Mouse (Mus musculus) granulocyte monocyte progenitor cell, adult 5-6 weeks (primary cell): ENCODE measurements around the gene Adam23. TPM values are rescaled to one million over a fixed set of nuclear protein-coding genes. Genes with fewer than 3 reads are reported as not detected.
"Not testable (repeated sequence)": the region's sequence is repeated elsewhere in the genome, so short reads cannot be mapped to it uniquely, and the experiment has no call there.

ENCODE experiments used
- ATAC-seq: replicated peaks from 2 replicates; pipeline ENCODE4 v1.8.0; 2016; ENCODE audit warnings: mild to moderate bottlenecking, moderate TSS enrichment, inconsistent platforms; ENCODE audit not compliant: poor library complexity, severe bottlenecking
- total RNA-seq, 2 experiments: library from RNA; stranded (forward) in 1 of 2; stranded (reverse) in 1 of 2; fragments of 200-712, 200-1000 nt in 1 of 2; fragments of >200 nt in 1 of 2; fragmentation: Nextera tagmentation in 1 of 2; gene quantifications; 2 replicates each; pipeline ENCODE4 v1.2.3; 2014 to 2017

Gene Adam23
- total RNA-seq, 2 experiments from 2014 or later: not detected

DNA sequence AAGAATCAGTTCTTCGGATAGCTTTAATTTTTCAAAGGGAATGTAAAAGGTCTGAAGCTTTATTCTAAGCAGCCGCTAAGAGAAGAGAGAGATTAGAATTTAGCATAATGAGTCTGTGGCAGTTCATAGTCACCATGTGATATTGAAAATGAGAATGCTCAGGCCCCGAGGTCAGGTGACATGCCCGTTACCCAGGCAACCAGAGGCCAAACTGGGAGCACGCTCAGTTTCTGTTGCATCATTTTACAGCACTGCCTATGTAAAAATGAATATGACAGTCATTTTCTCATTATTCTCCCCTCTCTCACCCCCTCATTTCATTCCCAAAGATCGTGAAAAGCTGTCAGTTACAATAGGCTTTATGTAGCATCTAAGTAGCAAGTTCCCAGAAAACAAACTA lies 127.7 kb downstream of the Adam23 start:
- ATAC-seq: no peak

DNA sequence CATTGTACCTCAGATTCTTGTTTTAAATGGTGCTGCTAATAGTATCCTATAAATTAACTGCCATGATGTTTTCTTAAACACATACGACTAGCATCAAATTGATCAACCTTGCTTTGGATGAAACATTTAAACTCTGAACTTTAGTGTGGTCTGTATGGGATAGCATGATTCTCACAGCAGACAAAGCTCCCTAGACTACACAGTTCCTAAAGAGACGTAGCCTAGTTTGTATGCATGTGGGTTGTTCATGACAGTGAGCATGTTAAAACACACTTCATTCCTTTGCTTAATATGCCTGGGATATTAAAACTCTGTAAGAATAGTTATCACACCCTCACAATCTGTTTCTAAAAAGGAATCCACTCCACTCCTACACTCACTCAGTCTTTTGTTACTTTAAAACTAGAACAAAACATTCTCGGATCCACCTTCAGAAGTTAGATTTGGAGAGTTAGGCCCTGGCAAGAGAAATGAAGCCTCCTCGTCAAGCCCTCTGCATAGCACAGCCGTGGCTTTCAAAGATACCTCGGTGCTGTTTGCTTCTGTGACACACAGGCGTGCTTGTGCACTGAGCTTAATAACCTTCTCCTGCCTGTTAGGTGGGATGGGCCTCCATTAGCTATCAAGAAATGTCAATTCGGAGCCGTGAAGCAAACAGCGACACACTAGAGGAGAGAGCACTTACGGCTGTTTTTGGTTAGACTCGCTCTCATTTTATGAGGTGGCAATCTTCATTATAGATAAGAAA lies 128.3 kb downstream of the Adam23 start:
- ATAC-seq: no peak

DNA sequence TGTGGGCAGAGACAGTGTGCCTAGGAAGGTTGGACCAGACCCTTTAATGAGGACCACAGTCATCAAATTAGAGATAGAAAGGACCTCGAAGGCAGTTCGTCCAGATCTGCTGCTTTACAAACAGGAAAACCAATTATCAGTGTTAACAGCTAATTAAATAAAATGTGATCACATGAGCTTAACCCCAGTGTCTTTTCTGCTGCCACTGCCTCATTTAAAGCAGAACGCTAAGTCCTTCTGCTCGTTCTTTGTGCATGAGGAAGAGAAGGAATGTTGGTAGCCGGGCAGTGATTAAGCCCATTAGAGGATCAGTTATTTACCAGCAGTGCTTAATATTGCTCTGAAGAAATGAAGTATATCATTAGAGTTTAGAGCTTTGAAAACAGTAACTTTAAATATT lies 131.1 kb downstream of the Adam23 start:
- ATAC-seq: no peak

DNA sequence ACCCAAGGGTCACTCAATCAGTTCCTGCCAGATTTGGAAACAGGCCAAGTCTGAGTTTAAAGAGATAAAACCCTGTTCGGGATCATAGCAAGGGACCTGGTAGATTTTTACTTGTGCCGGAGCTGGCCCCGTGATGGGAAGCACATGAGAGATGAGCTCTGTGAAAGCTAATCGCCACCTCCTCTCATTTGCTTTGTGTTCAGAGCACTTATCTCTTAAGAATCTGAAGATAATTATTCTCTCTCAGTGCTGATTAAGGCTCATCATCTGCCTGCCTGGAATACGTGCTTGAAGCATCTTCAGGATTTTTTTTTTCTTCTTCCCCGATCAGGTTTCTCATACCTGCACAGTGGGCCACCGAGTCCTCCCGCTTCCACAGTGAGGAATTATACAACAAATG lies 133.5 kb downstream of the Adam23 start:
- no peak for ATAC-seq

DNA sequence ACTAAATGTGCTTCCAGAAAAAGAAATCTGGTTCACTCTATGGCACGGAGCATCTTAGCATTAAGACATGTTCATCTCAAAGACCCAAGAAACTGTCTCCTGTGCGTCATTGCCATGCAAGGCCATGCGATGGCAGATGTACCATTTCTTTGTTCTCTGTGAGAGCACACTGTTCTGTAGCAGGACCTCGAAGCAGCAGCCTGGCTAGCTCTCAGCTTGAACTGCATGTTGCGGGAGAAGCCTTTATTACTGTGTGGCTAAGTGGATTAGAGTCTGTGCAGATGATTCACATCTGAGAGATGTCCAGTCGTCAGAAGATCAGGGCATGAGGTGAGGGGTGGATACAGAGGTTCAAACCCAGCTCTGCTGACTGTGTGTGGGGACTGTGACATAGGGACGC lies 141.2 kb downstream of the Adam23 start:
- no peak for ATAC-seq

DNA sequence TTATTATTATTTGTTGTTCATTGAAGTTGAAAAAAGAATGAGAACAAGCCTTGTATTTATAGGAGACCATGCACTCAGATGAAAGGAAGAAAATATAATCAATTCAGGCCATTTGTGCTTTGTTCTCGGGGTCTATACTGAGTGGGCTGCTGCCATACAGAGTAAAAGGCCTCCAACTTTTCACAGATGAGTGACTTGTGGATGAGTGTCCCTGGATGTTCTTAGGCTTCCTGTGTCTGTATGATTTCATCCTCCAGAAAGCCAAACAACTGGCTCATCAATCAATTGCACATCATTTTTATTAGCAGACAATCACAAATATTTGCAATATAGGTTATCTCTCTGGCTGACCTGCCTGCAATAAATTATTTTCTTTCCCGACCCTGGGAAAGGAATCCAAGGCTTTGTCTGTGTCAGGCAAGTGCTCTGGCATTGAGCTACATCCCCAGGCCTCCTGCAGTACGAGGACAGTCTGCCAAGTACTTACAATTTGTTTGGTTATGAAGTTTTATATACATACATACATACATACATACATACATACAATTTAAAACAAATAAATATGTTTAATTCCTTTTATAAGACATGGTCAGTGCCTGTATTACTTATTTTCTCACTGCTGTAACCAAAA lies 158.3 kb downstream of the Adam23 start:
- ATAC-seq: no peak

DNA sequence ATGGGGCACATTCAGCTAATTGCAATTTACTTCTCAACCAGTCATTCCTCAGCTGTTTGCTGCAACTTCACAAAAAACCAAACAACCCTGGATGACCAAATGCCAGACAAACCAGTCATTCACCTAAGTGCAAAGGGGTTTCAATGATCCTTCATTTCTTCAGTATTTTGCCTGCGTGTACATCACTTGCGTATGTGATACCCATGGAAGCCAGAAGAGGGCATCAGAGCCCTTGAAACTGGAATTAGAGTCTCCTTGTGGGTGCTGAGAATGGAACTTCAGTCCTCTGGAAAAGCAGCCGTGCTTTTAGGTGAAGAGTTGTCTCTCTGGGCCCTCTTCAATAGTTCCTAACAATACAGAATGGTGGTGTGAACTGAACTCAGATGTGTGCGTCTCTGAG lies 163.9 kb downstream of the Adam23 start:
- no peak for ATAC-seq

DNA sequence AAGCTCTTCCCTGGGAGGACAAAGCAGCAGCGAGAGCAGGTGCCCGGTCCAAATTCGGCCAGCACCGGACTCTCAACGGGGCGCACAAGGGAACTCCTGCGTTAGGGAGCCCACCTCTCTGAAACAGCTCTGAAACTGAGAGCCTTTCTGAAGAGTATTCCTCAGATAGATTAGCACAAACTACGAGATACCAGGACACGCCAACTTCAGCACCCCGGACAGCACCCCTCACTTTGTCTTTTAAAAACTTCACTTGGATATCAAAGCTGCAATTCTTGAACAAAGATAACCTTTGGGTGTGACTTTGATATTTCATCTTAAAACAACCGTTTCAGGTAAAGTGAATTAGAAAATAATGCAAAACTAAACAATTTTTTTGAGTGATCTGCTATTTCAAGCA lies 168.9 kb downstream of the Adam23 start:
- ATAC-seq: no peak

DNA sequence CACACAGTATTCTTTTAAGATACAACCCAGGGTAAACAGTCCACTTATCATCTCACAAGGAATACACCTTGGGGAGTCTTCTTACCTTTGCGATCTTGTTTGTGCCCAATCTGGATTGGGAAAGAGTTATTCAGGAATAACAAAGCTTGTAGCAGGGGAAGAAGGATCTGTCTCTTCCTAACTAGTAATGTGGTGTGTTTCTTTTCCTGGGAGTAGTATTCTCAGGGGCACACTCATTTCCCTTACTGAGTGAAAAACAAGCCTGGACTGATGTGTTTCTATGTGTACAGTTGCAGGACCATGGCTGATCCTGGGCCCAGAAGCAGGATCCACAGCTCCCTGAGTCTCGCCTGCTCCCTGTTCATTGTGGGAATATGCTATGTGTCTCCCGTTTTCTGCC lies 170.0 kb downstream of the Adam23 start, which contains the start of gene Gm39653:
TSS of gene Gm39653 (plus strand) at position 301 of the 400 bp plus-strand sequence.
- ATAC-seq: no peak

DNA sequence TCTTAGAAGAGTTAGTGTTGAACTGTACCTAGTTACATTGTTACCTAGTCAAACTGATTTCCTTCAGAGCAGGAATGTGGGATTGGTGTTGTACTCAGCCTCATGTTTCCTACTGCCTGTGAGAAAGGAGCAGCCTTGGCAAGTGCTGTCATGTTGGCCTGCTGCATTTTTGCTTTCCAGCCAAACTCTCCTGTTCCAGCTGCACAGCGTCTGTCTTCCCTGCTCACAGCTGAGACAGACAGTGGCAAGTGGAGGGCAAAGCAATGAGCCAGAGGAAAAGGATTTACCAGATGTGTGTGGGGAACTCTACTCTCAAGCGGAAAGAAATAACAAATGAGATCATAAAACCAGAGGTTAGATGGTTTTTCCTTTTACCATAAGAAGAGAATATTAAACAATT lies 182.5 kb downstream of the Adam23 start:
- ATAC-seq: no peak

DNA sequence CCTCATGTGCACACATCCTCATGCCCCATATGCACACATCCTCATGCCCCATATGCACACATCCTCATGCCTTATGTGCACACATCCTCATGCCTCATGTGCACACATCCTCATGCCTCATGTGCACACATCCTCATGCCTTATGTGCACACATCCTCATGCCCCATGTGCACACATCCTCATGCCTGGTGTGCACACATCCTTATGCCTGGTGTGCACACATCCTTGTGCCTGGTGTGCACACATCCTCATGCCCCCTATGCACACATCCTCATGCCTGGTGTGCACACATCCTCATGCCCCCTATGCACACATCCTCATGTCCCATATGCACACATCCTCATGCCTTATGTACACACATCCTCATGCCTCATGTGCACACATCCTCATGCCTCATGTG lies 184.7 kb downstream of the Adam23 start:
- ATAC-seq: not testable (repeated sequence)

DNA sequence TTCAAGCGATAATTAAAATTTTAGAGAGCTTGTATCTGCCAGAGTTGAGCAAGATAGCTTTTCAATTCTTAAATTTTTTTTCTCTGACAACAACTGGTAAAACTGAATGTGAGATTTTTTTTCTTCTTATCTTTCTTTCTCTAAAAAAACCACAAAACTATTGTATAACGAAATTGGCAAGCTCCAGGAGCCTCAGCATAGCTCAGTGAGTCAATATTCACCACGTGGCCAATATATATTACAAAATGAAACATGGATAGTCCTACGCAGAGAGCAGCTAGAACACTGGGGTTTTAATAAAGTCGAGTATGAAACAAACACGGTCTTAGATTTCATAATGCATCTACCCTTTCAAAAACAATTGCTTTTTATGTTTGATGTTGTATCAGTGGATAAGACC lies 194.2 kb downstream of the Adam23 start:
- no peak for ATAC-seq

Other genes with a start within 250 kb of the Adam23 start
- gene Gpr1, start 231.3 kb upstream of the Adam23 start, total RNA-seq (2014; fragmentation: Nextera tagmentation): not detected in 2 replicates
- gene Gpr1, start 231.3 kb upstream of the Adam23 start, total RNA-seq (2017): not detected in 2 replicates
- not detected in 2 replicates for gene Zdbf2, start 172.6 kb upstream of the Adam23 start, total RNA-seq (2014; fragmentation: Nextera tagmentation)
- gene Zdbf2, start 172.6 kb upstream of the Adam23 start, total RNA-seq (2017): not detected in 2 replicates
- not detected in 2 replicates for gene Gm39653, start 170.1 kb downstream of the Adam23 start, total RNA-seq (2014; fragmentation: Nextera tagmentation)
- gene Gm39653, start 170.1 kb downstream of the Adam23 start, total RNA-seq (2017): not detected in 2 replicates
- not detected in 2 replicates for gene Dytn, start 241.0 kb downstream of the Adam23 start, total RNA-seq (2014; fragmentation: Nextera tagmentation)
- not detected in 2 replicates for gene Dytn, start 241.0 kb downstream of the Adam23 start, total RNA-seq (2017)